Mouse (Mus musculus) midbrain, embryonic 14.5 days (tissue): ENCODE results near the gene Abhd17a. TPM values are rescaled to one million over a fixed set of nuclear protein-coding genes. Genes with fewer than 3 reads are reported as not detected.
A peak's percentile ranks its signal among the peaks of the same experiment; 100 is the strongest.

Experiments
- ATAC-seq: fragments of 200-750 bp; cut with Nextera tagmentation; 2 replicates; pipeline ENCODE4 v1.8.0; 2017; ENCODE audit warnings: moderate number of reproducible peaks, moderate library complexity; ENCODE audit not compliant: low FRiP score, low TSS enrichment
- DNase-seq: peaks from one replicate; pipeline ENCODE4 v3.0.0-alpha.2; 2015
- H3K27ac ChIP-seq: fragments of 300-500 bp; sonication (generic); replicated peaks from 2 replicates; pipeline ENCODE4 v1.5.1; 2014; ENCODE audit warnings: mild to moderate bottlenecking, low read depth, low read length, moderate library complexity
- H3K27me3 ChIP-seq: fragments of 300-500 bp; sonication (generic); 2 replicates; pipeline ENCODE4 v1.6.1; 2014; ENCODE audit warnings: low read length, control low read depth, mixed read lengths; ENCODE audit not compliant: control insufficient read depth, insufficient read depth
- H3K36me3 ChIP-seq: fragments of 300-500 bp; sonication (generic); 2 replicates; pipeline ENCODE4 v1.6.1; 2014; ENCODE audit warnings: low read length, control low read depth; ENCODE audit not compliant: control insufficient read depth, insufficient read depth
- H3K4me1 ChIP-seq: fragments of 300-500 bp; sonication (generic); 2 replicates; pipeline ENCODE4 v1.6.1; 2014; ENCODE audit warnings: mild to moderate bottlenecking, antibody characterized with exemption, low read length, control low read depth; ENCODE audit not compliant: control insufficient read depth, insufficient read depth
- H3K4me2 ChIP-seq: fragments of 300-500 bp; sonication (generic); 2 replicates; pipeline ENCODE4 v1.6.1; 2014; ENCODE audit warnings: mild to moderate bottlenecking, low read length, moderate library complexity
- H3K4me3 ChIP-seq: fragments of 300-500 bp; sonication (generic); replicated peaks from 2 replicates; pipeline ENCODE4 v1.5.1; 2014; ENCODE audit warnings: low read depth, low read length
- H3K9ac ChIP-seq: fragments of 300-500 bp; sonication (generic); replicated peaks from 2 replicates; pipeline ENCODE4 v1.6.1; 2014; ENCODE audit warnings: mild to moderate bottlenecking, low read length, moderate library complexity
- H3K9me3 ChIP-seq: fragments of 300-500 bp; sonication (generic); 2 replicates; pipeline ENCODE4 v1.6.1; 2016; ENCODE audit warnings: low read length, control low read depth, mixed read lengths; ENCODE audit not compliant: control insufficient read depth
- WGBS: fragments of 180-500 bp; shearing (Covaris S2); extraction: QIAGEN DNeasy Blood & Tissue Kit; methylation state at CpG from one replicate; pipeline ENCODE4 v1.1.7; 2014; 5-methylcytosine and 5-hydroxymethylcytosine counted together
- polyA plus RNA-seq: library from polyadenylated mRNA; unstranded; fragments of >200 nt; fragmentation: Nextera tagmentation; extraction: Ambion mirVana; gene quantifications from 2 replicates; pipeline ENCODE4 v1.2.1, GENCODE M21; 2014

The Abhd17a gene
- polyA plus RNA-seq: 128 and 151 TPM in 2 replicates

- H3K27ac ChIP-seq: peak within 1 kb of the TSS; percentile 71
- ATAC-seq: peak; percentile 98
- peak; percentile 99 for DNase-seq
- no peaks in the 10 kb centered on the region for H3K27me3 ChIP-seq
- peak within 1 kb of the TSS; percentile 89 for H3K9ac ChIP-seq
- no peaks in the 10 kb centered on the region for H3K9me3 ChIP-seq
- H3K4me1 ChIP-seq: peaks cover 18% of the 10 kb centered on the region
- peak within 1 kb of the TSS; percentile 99 for H3K4me2 ChIP-seq
- peak within 1 kb of the TSS; percentile 94 for H3K4me3 ChIP-seq
- under 1% methylated on average over 73 of the region's 73 CpGs for WGBS
- H3K36me3 ChIP-seq: peaks cover 9% of the 10 kb centered on the region
Observed at GRCm38 (mm10) chr10:80589879-80590854, at the start of gene Abhd17a. Abhd17a (minus strand) TSS chr10:80590341.

GRCm38 (mm10) chr10:80635345-80635744 is 45.2 kb upstream of the Abhd17a start:
- H3K27ac ChIP-seq: no peak overlapping the region
- no peak overlapping the region for H3K4me3 ChIP-seq
- DNase-seq (no peak), ATAC-seq (no peak)
- H3K27me3 ChIP-seq: no peaks in the 10 kb centered on the region
- no peak overlapping the region for H3K4me2 ChIP-seq
- H3K9me3 ChIP-seq: no peaks in the 10 kb centered on the region
- peaks cover 69% of the 10 kb centered on the region for H3K36me3 ChIP-seq
- no peak overlapping the region for H3K9ac ChIP-seq
- WGBS: 90% methylated on average over 6 of the region's 6 CpGs
- no peaks in the 10 kb centered on the region for H3K4me1 ChIP-seq

- Histone ChIP-seq H3K9me3 (no peaks in the 10 kb centered on the region), H3K4me1 (peaks cover 9% of the 10 kb centered on the region), H3K4me2 (no peak overlapping the region), H3K27ac (no peak overlapping the region), H3K27me3 (no peaks in the 10 kb centered on the region), H3K4me3 (no peak overlapping the region), H3K36me3 (peaks cover 5% of the 10 kb centered on the region; the same call in 1 of the 2 replicates), H3K9ac (no peak overlapping the region)
- ATAC-seq (no peak), DNase-seq (no peak)
- WGBS: 82% methylated on average over 9 of the region's 9 CpGs
Observed at GRCm38 (mm10) chr10:80628925-80629324, 38.8 kb upstream of the Abhd17a start.

- H3K36me3 ChIP-seq: 0 out of 2 replicates have a peak, but pooled peaks cover 3% of the 10 kb centered on the region
- peaks cover 18% of the 10 kb centered on the region for H3K4me1 ChIP-seq
- 72% methylated on average over 2 of the region's 2 CpGs for WGBS
- H3K9ac ChIP-seq: no peak overlapping the region
- DNase-seq: no peak
- no peaks in the 10 kb centered on the region for H3K27me3 ChIP-seq
- no peaks in the 10 kb centered on the region for H3K9me3 ChIP-seq
- no peak overlapping the region for H3K4me2 ChIP-seq
- no peak overlapping the region for H3K27ac ChIP-seq
- ATAC-seq: no peak
- H3K4me3 ChIP-seq: no peak overlapping the region
Observed at GRCm38 (mm10) chr10:80627685-80628084, 37.5 kb upstream of the Abhd17a start.

- Histone ChIP-seq H3K36me3 (no peaks in the 10 kb centered on the region), H3K9ac (no peak overlapping the region), H3K4me3 (no peak overlapping the region), H3K9me3 (no peaks in the 10 kb centered on the region), H3K27ac (no peak overlapping the region), H3K27me3 (no peaks in the 10 kb centered on the region), H3K4me1 (peaks cover 22% of the 10 kb centered on the region), H3K4me2 (no peak overlapping the region)
- ATAC-seq: no peak
- WGBS: 97% methylated on average over 4 of the region's 4 CpGs
- no peak for DNase-seq
Observed at GRCm38 (mm10) chr10:80625764-80626163, 35.6 kb upstream of the Abhd17a start.

GRCm38 (mm10) chr10:80623457-80624191 is 33.5 kb upstream of the Abhd17a start:
- Histone ChIP-seq H3K4me3 (peak overlapping the region; percentile 78), H3K36me3 (no peaks in the 10 kb centered on the region), H3K4me1 (peaks cover 22% of the 10 kb centered on the region), H3K4me2 (peak overlapping the region; percentile 98), H3K27me3 (no peaks in the 10 kb centered on the region), H3K27ac (peak overlapping the region; percentile 97), H3K9ac (peak overlapping the region; percentile 86), H3K9me3 (no peaks in the 10 kb centered on the region)
- 17% methylated on average over 15 of the region's 15 CpGs for WGBS
- DNase-seq: peak; percentile 28
- no peak for ATAC-seq

GRCm38 (mm10) chr10:80622661-80623456 is 32.7 kb upstream of the Abhd17a start, which contains the start of gene Csnk1g2:
Csnk1g2 (plus strand) TSS chr10:80622838.
- Histone ChIP-seq H3K4me2 (peak within 1 kb of the TSS; percentile 98), H3K4me3 (peak within 1 kb of the TSS; percentile 78), H3K9me3 (no peaks in the 10 kb centered on the region), H3K9ac (peak within 1 kb of the TSS; percentile 86), H3K27ac (peak within 1 kb of the TSS; percentile 97), H3K4me1 (peaks cover 22% of the 10 kb centered on the region), H3K27me3 (no peaks in the 10 kb centered on the region), H3K36me3 (no peaks in the 10 kb centered on the region)
- WGBS: under 1% methylated on average over 85 of the region's 85 CpGs
- DNase-seq: no peak
- peak; percentile 6 for ATAC-seq
